Mouse (Mus musculus) midbrain, postnatal 0 days (tissue): ENCODE results near the gene Traf3ip2. TPM values are rescaled to one million over a fixed set of nuclear protein-coding genes. Genes with fewer than 3 reads are reported as not detected.
A peak's percentile ranks its signal among the peaks of the same experiment; 100 is the strongest.

ENCODE experiments used
- ATAC-seq: fragments of 200-750 bp; cut with Nextera tagmentation; 2 replicates; pipeline ENCODE4 v1.8.0; 2017; ENCODE audit warnings: moderate number of reproducible peaks, mild to moderate bottlenecking, moderate TSS enrichment, moderate library complexity; ENCODE audit not compliant: low FRiP score
- DNase-seq: peaks from one replicate; pipeline ENCODE4 v3.0.0-alpha.2; 2015; ENCODE audit warnings: low spot score
- H3K27ac ChIP-seq: fragments of 300-500 bp; sonication (generic); 2 replicates; pipeline ENCODE4 v1.5.1; 2014; ENCODE audit warnings: low read depth, mild to moderate bottlenecking, low read length, mixed read lengths
- H3K27me3 ChIP-seq: fragments of 300-500 bp; sonication (generic); 2 replicates; pipeline ENCODE4 v1.6.1; 2014; ENCODE audit warnings: low read length, control low read depth, mixed read lengths; ENCODE audit not compliant: insufficient read depth
- H3K36me3 ChIP-seq: fragments of 300-500 bp; sonication (generic); 2 replicates; pipeline ENCODE4 v1.6.1; 2014; ENCODE audit warnings: low read length, control low read depth, mixed read lengths; ENCODE audit not compliant: insufficient read depth
- H3K4me1 ChIP-seq: fragments of 300-500 bp; sonication (generic); 2 replicates; pipeline ENCODE4 v1.6.1; 2014; ENCODE audit warnings: mild to moderate bottlenecking, control low read depth, antibody characterized with exemption, low read length, mixed read lengths; ENCODE audit not compliant: insufficient read depth
- H3K4me2 ChIP-seq: fragments of 300-500 bp; sonication (generic); 2 replicates; pipeline ENCODE4 v1.6.1; 2014; ENCODE audit warnings: low read depth, mild to moderate bottlenecking, low read length, mixed read lengths; ENCODE audit not compliant: poor library complexity, severe bottlenecking
- H3K4me3 ChIP-seq: fragments of 300-500 bp; sonication (generic); 2 replicates; pipeline ENCODE4 v1.5.1; 2014; ENCODE audit warnings: low read depth, mild to moderate bottlenecking, low read length, moderate library complexity
- H3K9ac ChIP-seq: fragments of 300-500 bp; sonication (generic); replicated peaks from 2 replicates; pipeline ENCODE4 v1.6.1; 2014; ENCODE audit warnings: mild to moderate bottlenecking, low read length, moderate library complexity, mixed read lengths; ENCODE audit not compliant: poor library complexity, severe bottlenecking
- H3K9me3 ChIP-seq: fragments of 300-500 bp; sonication (generic); 2 replicates; pipeline ENCODE4 v1.6.1; 2016; ENCODE audit warnings: low read length, control low read depth
- CTCF ChIP-seq: IDR thresholded peaks from 2 replicates; pipeline ENCODE4 v1.5.1; 2016; ENCODE audit warnings: antibody characterized with exemption, mild to moderate bottlenecking
- WGBS: fragments of 180-500 bp; shearing (Covaris S2); extraction: QIAGEN DNeasy Blood & Tissue Kit; methylation state at CpG from one replicate; pipeline ENCODE4 v1.1.7; 2014; 5-methylcytosine and 5-hydroxymethylcytosine counted together
- polyA plus RNA-seq: library from polyadenylated mRNA; unstranded; fragments of >200 nt; fragmentation: Nextera tagmentation; extraction: Ambion mirVana; gene quantifications from 2 replicates; pipeline ENCODE4 v1.2.1, GENCODE M21; 2015
- total RNA-seq: library from RNA; depleted of rRNA; stranded (reverse); fragments of >200 nt; gene quantifications from 2 replicates; pipeline ENCODE4 v1.2.3, GENCODE M21; 2014

The Traf3ip2 gene
- total and polyA plus RNA-seq, 2 experiments from 2014 or later: 1.9 to 6.1 TPM

GRCm38 (mm10) chr10:39597116-39597791, 15.5 kb upstream of the Traf3ip2 start:
- Histone ChIP-seq H3K27me3 (no peaks in the 10 kb centered on the region), H3K4me1 (peaks cover 7% of the 10 kb centered on the region; the same call in 1 of the 2 replicates), H3K36me3 (no peaks in the 10 kb centered on the region), H3K4me3 (no peak overlapping the region), H3K27ac (peak overlapping the region; percentile 7; the same call in 1 of the 2 replicates), H3K9ac (peak overlapping the region; percentile 33; the same call in 1 of the 2 replicates), H3K4me2 (no peak overlapping the region), H3K9me3 (no peaks in the 10 kb centered on the region)
- ATAC-seq (no peak), DNase-seq (no peak)
- TF ChIP-seq CTCF: no peak
- 24% methylated on average over 9 of the region's 9 CpGs for WGBS

- Histone ChIP-seq H3K27ac (peak overlapping the region; percentile 7; the same call in 1 of the 2 replicates), H3K9ac (no peak overlapping the region), H3K36me3 (no peaks in the 10 kb centered on the region), H3K4me3 (no peak overlapping the region), H3K9me3 (no peaks in the 10 kb centered on the region), H3K4me2 (no peak overlapping the region), H3K27me3 (no peaks in the 10 kb centered on the region), H3K4me1 (peaks cover 7% of the 10 kb centered on the region; the same call in 1 of the 2 replicates)
- TF ChIP-seq CTCF: no peak
- ATAC-seq (no peak), DNase-seq (no peak)
- WGBS: 50% methylated on average over 3 of the region's 3 CpGs
These were observed 14.9 kb upstream of the Traf3ip2 start for GRCm38 (mm10) chr10:39597792-39598183.

GRCm38 (mm10) chr10:39599601-39600000, 13.1 kb upstream of the Traf3ip2 start:
- Histone ChIP-seq H3K4me3 (no peak overlapping the region), H3K27ac (no peak overlapping the region), H3K27me3 (no peaks in the 10 kb centered on the region), H3K9ac (no peak overlapping the region), H3K9me3 (no peaks in the 10 kb centered on the region), H3K36me3 (no peaks in the 10 kb centered on the region), H3K4me2 (no peak overlapping the region), H3K4me1 (peaks cover 7% of the 10 kb centered on the region; the same call in 1 of the 2 replicates)
- WGBS: 93% methylated on average over 4 of the region's 4 CpGs
- DNase-seq: no peak
- ATAC-seq: no peak
- TF ChIP-seq CTCF: no peak

DNA sequence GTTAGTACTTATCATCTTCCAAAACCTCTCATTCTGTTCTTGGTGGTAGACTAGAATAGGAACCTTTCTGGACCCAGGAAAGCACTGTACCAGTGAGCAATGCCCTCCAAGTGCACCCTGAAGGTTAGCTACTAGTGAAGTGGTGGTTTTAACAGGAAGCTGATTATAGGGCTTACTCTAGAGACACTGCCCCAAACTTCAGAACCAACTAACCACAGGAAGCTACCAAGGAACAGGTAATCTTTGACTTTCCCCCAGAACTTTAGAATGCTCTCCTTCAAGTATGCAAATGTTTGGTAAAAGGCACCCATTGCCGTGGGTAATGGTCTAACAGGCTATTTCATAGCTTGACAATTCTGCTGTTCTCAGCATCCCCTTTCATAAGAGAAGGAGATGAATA, 12.6 kb upstream of the Traf3ip2 start:
- Histone ChIP-seq H3K4me2 (no peak overlapping the region), H3K9me3 (no peaks in the 10 kb centered on the region), H3K4me1 (peaks cover 7% of the 10 kb centered on the region; the same call in 1 of the 2 replicates), H3K9ac (no peak overlapping the region), H3K27ac (no peak overlapping the region), H3K36me3 (no peaks in the 10 kb centered on the region), H3K27me3 (no peaks in the 10 kb centered on the region), H3K4me3 (no peak overlapping the region)
- DNase-seq (no peak), ATAC-seq (no peak)
- 77% methylated on average over 1 of the region's 1 CpGs for WGBS
- TF ChIP-seq CTCF: no peak

DNA sequence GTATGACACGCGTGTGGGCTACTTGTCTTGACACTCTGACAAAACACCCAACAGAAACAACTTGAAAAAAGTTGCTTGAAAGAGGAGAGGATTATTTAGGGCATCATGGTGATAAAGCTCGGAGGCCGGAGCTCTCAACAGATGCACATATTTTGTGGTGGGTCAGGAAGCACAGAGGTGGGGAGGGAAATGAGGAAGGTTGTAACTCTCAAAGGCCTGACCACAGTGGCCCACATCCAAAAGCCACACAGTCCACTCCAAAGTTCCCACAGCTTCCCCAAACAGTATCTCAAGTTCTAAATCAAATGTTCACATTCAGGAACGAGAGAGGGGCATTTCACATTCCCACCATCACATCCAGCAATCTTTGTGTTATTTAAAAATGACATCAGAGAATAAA, 11.7 kb upstream of the Traf3ip2 start:
- Histone ChIP-seq H3K36me3 (no peaks in the 10 kb centered on the region), H3K4me2 (no peak overlapping the region), H3K4me3 (no peak overlapping the region), H3K9ac (no peak overlapping the region), H3K27ac (no peak overlapping the region), H3K9me3 (peaks cover 2% of the 10 kb centered on the region; the same call in 1 of the 2 replicates), H3K27me3 (no peaks in the 10 kb centered on the region), H3K4me1 (peaks cover 7% of the 10 kb centered on the region; the same call in 1 of the 2 replicates)
- WGBS: 81% methylated on average over 5 of the region's 5 CpGs
- ATAC-seq (no peak), DNase-seq (no peak)
- TF ChIP-seq CTCF: no peak

DNA sequence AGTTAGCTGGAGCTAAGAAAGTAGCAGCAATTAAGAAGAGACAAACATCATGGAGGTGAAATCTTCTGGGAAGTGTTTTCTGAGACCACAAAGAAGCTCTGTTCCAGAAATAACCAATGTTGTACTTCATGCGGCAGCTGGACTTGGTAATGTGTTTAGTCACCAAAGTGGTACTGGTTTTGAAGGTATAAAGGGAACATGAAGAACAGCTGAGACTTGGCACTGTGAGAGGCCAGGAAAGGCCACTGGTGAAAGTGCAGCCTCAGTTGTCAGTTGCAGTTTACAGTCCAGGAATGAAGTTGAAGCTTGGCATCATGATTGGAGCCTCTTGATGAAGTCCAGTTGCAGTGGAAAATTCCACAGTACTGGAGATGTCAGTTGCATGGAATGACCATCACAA, 6.3 kb upstream of the Traf3ip2 start:
- peaks cover 7% of the 10 kb centered on the region; the same call in 1 of the 2 replicates for H3K9me3 ChIP-seq
- ATAC-seq: no peak
- DNase-seq: no peak
- TF ChIP-seq CTCF: no peak
- no peak overlapping the region for H3K9ac ChIP-seq
- WGBS: 100% methylated on average over 1 of the region's 1 CpGs
- H3K4me2 ChIP-seq: no peak overlapping the region
- H3K4me3 ChIP-seq: no peak overlapping the region
- H3K27ac ChIP-seq: no peak overlapping the region
- no peaks in the 10 kb centered on the region for H3K36me3 ChIP-seq
- no peaks in the 10 kb centered on the region for H3K27me3 ChIP-seq
- no peaks in the 10 kb centered on the region for H3K4me1 ChIP-seq
